Mouse (Mus musculus): ENCODE data around the gene Med22.

The Med22 gene

GRCm38 (mm10) chr2:26864879-26865278 lies 45.6 kb downstream of the Med22 start, which contains the start of gene Abo:
TSS of gene Abo (minus strand) at chr2:26864979.
- DNase-seq (ENCODE audit: low spot score in 2 of 2): no peak

- no peak for DNase-seq (ENCODE audit: low spot score in 2 of 2)
Observed at GRCm38 (mm10) chr2:26862856-26863255, 47.6 kb downstream of the Med22 start.

All from spleen, postnatal 36 days (tissue).